Mouse (Mus musculus) ZHBTc4 (cell line): ENCODE results near the gene Cyp27a1.

Experiments used
- DNase-seq: peaks from one replicate; pipeline ENCODE4 v3.0.0-alpha.2; 2011; ENCODE audit warnings: low read depth, low spot score

Cyp27a1 gene

GRCm38 (mm10) chr1:74771931-74772620, 58.7 kb downstream of the Cyp27a1 start:
- DNase-seq: peak; percentile 59

- DNase-seq: peak; percentile 90
Measured at GRCm38 (mm10) chr1:74773136-74773535, 59.8 kb downstream of the Cyp27a1 start.

GRCm38 (mm10) chr1:74774062-74774461, 60.7 kb downstream of the Cyp27a1 start:
- no peak for DNase-seq

GRCm38 (mm10) chr1:74775816-74776215, 62.4 kb downstream of the Cyp27a1 start:
- DNase-seq: peak; percentile 68

- peak; percentile 82 for DNase-seq
Measured at GRCm38 (mm10) chr1:74778934-74779486, 65.6 kb downstream of the Cyp27a1 start.

GRCm38 (mm10) chr1:74782045-74782444, 68.7 kb downstream of the Cyp27a1 start:
- DNase-seq: no peak

GRCm38 (mm10) chr1:74783554-74783953, 70.2 kb downstream of the Cyp27a1 start:
- DNase-seq: no peak

- DNase-seq: peak; percentile 95
Measured at GRCm38 (mm10) chr1:74784041-74784759, 70.8 kb downstream of the Cyp27a1 start.
